Mouse (Mus musculus) erythroblast, embryonic 14.5 days (primary cell): Measurements from ENCODE around the gene Dnajb12. TPM values are rescaled to one million over a fixed set of nuclear protein-coding genes. Genes with fewer than 3 reads are reported as not detected.

ENCODE experiments used
- H3K27me3 ChIP-seq: 2 replicates; pipeline ENCODE4 v1.6.1; 2012; ENCODE audit warnings: inconsistent platforms; ENCODE audit not compliant: control insufficient read depth
- H3K36me3 ChIP-seq: 2 replicates; pipeline ENCODE4 v1.6.1; 2012; ENCODE audit warnings: mild to moderate bottlenecking, inconsistent platforms; ENCODE audit not compliant: control insufficient read depth
- H3K4me1 ChIP-seq: 2 replicates; pipeline ENCODE4 v1.6.1; 2012; ENCODE audit warnings: inconsistent platforms; ENCODE audit not compliant: control insufficient read depth
- H3K4me3 ChIP-seq: replicated peaks from 2 replicates; pipeline ENCODE3; 2012; ENCODE audit warnings: moderate library complexity, mild to moderate bottlenecking, inconsistent platforms
- H3K9me3 ChIP-seq: 2 replicates; pipeline ENCODE4 v1.6.1; 2012; ENCODE audit warnings: low read length, inconsistent platforms, mixed read lengths; ENCODE audit not compliant: control insufficient read depth
- GATA1 ChIP-seq: IDR thresholded peaks from 2 replicates; pipeline ENCODE4 v1.6.1; 2012; ENCODE audit warnings: low read length, inconsistent platforms, mixed read lengths
- TAL1 ChIP-seq: IDR thresholded peaks from 3 replicates; pipeline ENCODE4 v1.6.1; 2012; ENCODE audit warnings: low read length, inconsistent platforms, mixed read lengths
- polyA plus RNA-seq: library from polyadenylated mRNA; stranded (reverse); fragments of >175 nt; gene quantifications from 2 replicates; pipeline ENCODE4 v1.2.3, GENCODE M21; 2012

The Dnajb12 gene
- 7.9 and 8.8 TPM in 2 replicates for polyA plus RNA-seq

DNA sequence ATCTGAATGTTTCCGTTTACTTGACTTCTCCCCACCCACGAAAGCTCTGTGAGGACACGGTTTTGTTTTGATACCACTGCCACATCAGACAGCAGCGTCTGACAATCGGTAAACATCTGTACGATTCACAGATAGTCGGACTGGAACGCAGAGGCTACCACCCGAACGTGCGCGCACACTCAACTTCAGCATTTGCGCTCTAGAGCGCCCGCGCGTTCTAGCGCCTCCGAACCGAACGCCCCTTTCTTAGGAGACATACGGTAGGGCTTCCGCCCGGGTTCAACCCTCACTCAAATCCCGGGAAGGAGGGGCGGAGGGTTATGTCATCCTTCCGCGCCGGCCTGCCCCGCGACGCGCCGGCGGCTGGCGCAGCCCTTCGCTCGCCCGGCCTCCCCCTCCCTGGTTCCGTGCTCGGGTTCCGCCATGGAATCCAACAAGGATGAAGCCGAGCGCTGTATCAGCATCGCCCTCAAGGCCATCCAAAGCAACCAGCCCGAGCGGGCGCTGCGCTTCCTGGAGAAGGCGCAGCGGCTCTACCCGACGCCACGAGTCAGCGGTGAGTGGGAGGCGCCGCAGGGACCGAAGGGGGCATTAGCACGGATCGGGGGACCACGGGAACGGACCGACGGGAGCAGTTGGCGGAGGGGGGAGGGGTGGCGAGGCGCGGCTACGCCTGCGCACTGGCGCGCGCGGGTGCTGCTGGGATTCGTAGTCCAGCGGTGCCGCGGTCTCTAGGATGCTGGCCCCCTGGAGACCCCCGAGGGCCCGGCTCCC is at the start of gene Dnajb12:
Dnajb12 (plus strand) TSS at position 302 of the 774 bp plus-strand sequence.
- TF ChIP-seq GATA1 (no peak), TAL1 (no peak)
- no peaks in the 10 kb centered on the region for H3K27me3 ChIP-seq
- peaks cover 62% of the 10 kb centered on the region for H3K36me3 ChIP-seq
- H3K4me3 ChIP-seq = peak within 1 kb of the TSS; percentile 85
- H3K4me1 ChIP-seq = peaks cover 84% of the 10 kb centered on the region
- H3K9me3 ChIP-seq = 0 out of 2 replicates have a peak, but pooled peaks cover 2% of the 10 kb centered on the region

DNA sequence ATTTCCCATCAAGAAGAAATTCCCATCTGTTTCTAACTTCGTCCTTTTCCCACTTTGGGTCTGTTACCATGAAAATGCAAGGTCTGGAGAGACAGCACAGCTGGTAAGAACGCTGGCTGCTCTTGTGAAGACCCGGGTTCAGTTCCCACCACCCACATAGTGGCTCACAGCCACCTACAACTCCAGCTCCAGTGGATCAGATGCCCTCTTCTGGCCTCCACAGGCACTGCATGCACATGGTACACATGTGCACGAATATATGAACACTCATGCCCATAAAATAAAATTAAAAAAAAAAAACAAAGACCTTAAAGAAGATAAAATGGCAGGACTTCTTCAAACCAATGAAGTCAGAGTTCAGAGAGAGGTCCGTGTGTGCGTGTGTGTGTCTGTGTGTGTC is 49.5 kb upstream of the Dnajb12 start:
- H3K4me1 ChIP-seq = no peaks in the 10 kb centered on the region; the same call in 1 of the 2 replicates
- H3K36me3 ChIP-seq = peaks cover 44% of the 10 kb centered on the region
- H3K9me3 ChIP-seq = peaks cover 4% of the 10 kb centered on the region
- TF ChIP-seq TAL1 = no peak
- no peak for TF ChIP-seq GATA1
- no peak overlapping the region for H3K4me3 ChIP-seq
- no peaks in the 10 kb centered on the region for H3K27me3 ChIP-seq

DNA sequence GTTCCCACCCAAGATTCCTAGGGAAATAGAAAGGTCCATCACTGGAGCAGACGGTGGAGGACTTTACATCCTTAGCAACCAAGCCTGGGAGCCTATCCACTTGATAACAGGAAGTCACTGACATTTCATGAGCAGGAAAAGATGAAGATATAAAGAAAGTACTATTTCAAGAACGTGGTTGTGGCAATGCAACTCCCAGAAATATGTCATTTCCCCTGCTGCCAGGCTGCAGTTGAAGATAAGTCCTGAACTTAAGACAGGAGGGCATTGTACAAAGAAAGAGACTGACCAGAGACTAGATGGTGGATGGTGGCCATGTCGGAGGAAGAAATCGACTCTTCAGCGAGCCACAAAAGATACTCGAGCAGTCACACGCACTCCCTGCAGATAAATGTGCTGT is 47.4 kb upstream of the Dnajb12 start:
- Histone ChIP-seq H3K4me1 (no peaks in the 10 kb centered on the region; the same call in 1 of the 2 replicates), H3K4me3 (no peak overlapping the region), H3K9me3 (peaks cover 4% of the 10 kb centered on the region), H3K27me3 (no peaks in the 10 kb centered on the region), H3K36me3 (peaks cover 50% of the 10 kb centered on the region)
- TF ChIP-seq TAL1 = no peak

DNA sequence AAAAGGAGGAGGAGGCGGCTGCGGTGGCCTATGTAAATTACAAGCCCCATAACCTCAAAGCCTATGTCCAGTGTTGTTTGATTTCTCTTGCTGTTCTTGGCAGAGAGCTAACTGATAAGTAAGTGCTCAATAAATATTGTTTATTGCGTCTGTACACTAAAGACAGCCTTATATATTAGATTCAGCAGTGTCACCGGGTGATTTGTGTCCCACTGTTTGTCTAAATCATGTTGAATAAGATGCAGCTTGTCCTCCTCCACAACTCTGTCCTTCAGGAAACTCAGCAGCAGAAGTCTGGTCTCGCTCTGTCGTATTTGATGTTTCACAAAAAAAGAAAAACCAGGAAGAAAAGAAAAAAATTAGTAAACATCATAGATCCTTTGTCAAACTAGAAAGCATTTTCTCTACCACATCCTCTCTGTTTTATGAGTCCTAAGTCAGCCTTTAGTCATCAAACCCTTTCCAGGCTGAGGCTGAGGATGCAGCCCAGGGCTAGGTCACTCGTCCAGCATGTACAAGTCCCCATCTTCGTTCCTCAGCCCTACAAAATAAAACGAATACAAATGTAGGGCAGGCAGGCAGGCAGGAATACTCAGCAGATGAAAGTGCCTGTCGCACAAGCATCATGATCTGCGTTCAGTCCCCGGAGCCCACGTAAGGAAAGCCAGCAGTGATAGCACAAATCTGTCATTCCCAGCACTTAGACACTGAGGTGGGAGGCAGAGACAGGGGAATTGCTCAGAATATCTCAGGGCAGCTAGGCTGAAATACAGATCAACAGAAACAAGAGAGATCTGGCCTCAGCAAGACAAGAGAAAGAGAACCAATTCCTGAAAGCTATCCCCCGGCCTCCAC is 43.8 kb upstream of the Dnajb12 start:
- no peak overlapping the region for H3K4me3 ChIP-seq
- peaks cover 27% of the 10 kb centered on the region for H3K36me3 ChIP-seq
- TF ChIP-seq TAL1 (no peak), GATA1 (no peak)
- H3K27me3 ChIP-seq = no peaks in the 10 kb centered on the region
- no peaks in the 10 kb centered on the region for H3K9me3 ChIP-seq
- peaks cover 3% of the 10 kb centered on the region for H3K4me1 ChIP-seq

DNA sequence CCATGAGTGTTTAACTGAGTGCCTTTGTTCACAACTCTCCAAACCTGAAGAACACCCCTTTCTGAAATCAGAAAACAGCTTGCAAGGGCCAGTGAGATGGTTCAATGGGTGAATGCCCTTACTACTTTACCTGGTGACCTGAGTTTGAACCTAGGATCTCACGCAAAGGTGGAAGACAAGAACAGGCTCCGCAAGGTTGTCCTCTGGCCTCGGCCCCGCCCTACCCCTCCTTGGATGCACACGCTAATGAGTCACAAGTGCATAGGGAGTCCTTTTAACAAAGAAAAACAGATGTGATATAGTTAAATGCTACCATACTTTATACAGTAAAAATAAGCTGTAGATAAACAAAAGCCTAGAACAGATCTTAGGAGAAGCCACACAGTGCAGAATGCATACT is 41.9 kb upstream of the Dnajb12 start:
- H3K27me3 ChIP-seq = no peaks in the 10 kb centered on the region
- H3K36me3 ChIP-seq = peaks cover 19% of the 10 kb centered on the region
- H3K4me1 ChIP-seq = peaks cover 7% of the 10 kb centered on the region
- TF ChIP-seq GATA1 = no peak
- no peak for TF ChIP-seq TAL1
- H3K4me3 ChIP-seq = no peak overlapping the region
- H3K9me3 ChIP-seq = no peaks in the 10 kb centered on the region

DNA sequence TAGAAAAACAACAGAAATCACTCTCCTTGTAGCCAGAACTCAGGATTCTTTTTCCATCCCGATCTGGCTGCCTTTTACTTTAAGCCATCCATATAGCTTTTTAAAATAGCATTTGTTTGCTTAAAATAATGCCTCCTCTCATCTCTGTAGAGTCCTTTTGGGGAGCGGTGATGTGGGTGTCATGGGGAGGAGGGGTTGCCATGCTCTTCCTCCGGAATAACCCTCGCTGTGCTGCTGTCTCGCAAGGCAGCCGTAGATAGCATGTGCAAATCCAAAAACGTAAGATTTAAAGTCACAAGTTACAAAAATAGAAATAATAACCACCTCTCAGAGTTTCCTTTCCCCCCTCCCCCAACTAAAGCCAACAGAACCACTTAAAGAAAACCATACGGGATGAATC is 37.9 kb upstream of the Dnajb12 start:
- Histone ChIP-seq H3K27me3 (no peaks in the 10 kb centered on the region), H3K4me3 (no peak overlapping the region), H3K36me3 (peaks cover 15% of the 10 kb centered on the region), H3K4me1 (peaks cover 7% of the 10 kb centered on the region), H3K9me3 (no peaks in the 10 kb centered on the region)
- TF ChIP-seq GATA1 (no peak), TAL1 (no peak)

DNA sequence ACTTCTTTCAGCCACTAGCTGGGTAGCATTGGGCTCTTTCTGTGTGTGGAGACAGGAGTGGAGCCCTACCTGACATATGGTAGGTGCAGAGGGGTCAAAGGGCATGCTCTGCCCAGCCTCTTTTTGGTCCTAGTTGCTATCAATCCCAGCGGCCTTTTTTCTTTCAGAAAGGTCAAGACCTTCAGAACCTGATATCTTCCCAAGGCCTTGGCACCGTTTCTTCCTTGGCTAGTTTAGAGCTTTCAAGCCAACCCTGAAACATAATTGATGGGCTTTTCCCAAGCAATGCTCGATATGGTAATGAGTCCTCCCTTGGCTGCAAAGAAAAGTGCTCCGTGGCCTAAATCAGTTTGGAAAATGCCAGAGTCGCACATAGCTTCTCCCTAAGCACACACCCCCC is 36.2 kb upstream of the Dnajb12 start:
- Histone ChIP-seq H3K4me1 (peaks cover 7% of the 10 kb centered on the region), H3K36me3 (peaks cover 8% of the 10 kb centered on the region), H3K27me3 (no peaks in the 10 kb centered on the region), H3K9me3 (no peaks in the 10 kb centered on the region), H3K4me3 (no peak overlapping the region)
- TF ChIP-seq GATA1 = no peak
- no peak for TF ChIP-seq TAL1

DNA sequence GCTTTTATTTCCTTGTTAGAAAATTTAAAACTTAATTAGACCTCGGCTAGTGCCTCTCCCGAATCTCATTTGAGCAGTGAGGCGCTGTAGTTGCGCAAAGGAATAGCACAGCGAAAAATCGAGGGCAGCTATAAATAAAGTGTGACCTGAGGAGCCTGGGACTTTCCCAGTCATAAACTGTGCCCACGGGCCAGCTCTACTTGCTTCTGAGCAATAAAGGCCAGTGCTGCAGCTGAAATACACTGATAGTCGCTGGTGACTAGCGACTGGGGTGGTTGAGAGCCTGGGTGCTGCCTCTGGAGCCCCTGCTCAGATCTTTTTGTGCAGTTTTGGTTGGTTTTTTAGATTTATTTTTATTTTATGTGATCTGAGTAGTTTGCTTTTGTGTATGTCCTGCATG is 34.7 kb upstream of the Dnajb12 start:
- peaks cover 7% of the 10 kb centered on the region for H3K4me1 ChIP-seq
- H3K4me3 ChIP-seq = no peak overlapping the region
- H3K27me3 ChIP-seq = no peaks in the 10 kb centered on the region
- no peaks in the 10 kb centered on the region for H3K9me3 ChIP-seq
- TF ChIP-seq TAL1 = no peak
- no peak for TF ChIP-seq GATA1
- peaks cover 10% of the 10 kb centered on the region for H3K36me3 ChIP-seq

DNA sequence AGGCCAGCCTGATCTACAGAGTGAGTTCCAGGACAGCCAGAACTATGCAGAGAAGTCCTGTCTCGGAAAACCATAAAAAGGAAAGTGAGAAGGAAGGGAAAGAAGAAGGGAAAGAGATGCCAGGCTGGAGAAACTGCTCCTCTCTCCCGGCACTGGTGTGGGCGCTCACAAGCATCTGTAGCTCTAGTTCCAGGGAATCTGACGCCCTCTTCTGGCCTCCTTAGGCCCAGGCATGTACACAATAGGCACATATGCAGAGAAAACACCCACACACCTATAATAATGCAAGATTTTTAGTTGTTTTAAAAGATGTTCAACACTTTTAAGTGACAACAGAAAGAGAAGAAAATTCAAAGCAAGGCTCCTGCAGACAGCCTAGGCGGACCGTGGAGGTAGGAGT is 32.9 kb upstream of the Dnajb12 start:
- TF ChIP-seq GATA1 = no peak
- no peak for TF ChIP-seq TAL1
- H3K4me1 ChIP-seq = no peaks in the 10 kb centered on the region; the same call in 1 of the 2 replicates
- H3K36me3 ChIP-seq = peaks cover 6% of the 10 kb centered on the region

More for the DNA sequence above, 32.9 kb upstream of the Dnajb12 start:
- Histone ChIP-seq H3K27me3 (no peaks in the 10 kb centered on the region), H3K9me3 (no peaks in the 10 kb centered on the region), H3K4me3 (no peak overlapping the region)
